Mouse (Mus musculus) forebrain, embryonic 15.5 days (tissue): ENCODE results near the gene Plekhh2. TPM values are rescaled to one million over a fixed set of nuclear protein-coding genes. Genes with fewer than 3 reads are reported as not detected.

Experiments
- ATAC-seq: fragments of 200-750 bp; cut with Nextera tagmentation; replicated peaks from 2 replicates; pipeline ENCODE4 v1.8.0; 2017; ENCODE audit warnings: mild to moderate bottlenecking, moderate TSS enrichment, moderate library complexity
- H3K27ac ChIP-seq: fragments of 300-500 bp; sonication (generic); replicated peaks from 2 replicates; pipeline ENCODE4 v1.5.1; 2015; ENCODE audit warnings: mild to moderate bottlenecking, inconsistent platforms
- H3K27me3 ChIP-seq: fragments of 300-500 bp; sonication (generic); 2 replicates; pipeline ENCODE4 v1.6.1; 2015; ENCODE audit warnings: inconsistent platforms
- H3K36me3 ChIP-seq: fragments of 300-500 bp; sonication (generic); 2 replicates; pipeline ENCODE4 v1.6.1; 2015; ENCODE audit warnings: mild to moderate bottlenecking, inconsistent platforms
- H3K4me1 ChIP-seq: fragments of 300-500 bp; sonication (generic); 2 replicates; pipeline ENCODE4 v1.6.1; 2015; ENCODE audit warnings: inconsistent platforms
- H3K4me2 ChIP-seq: fragments of 300-500 bp; sonication (generic); replicated peaks from 2 replicates; pipeline ENCODE4 v1.6.1; 2015; ENCODE audit warnings: mild to moderate bottlenecking, inconsistent platforms
- H3K4me3 ChIP-seq: fragments of 300-500 bp; sonication (generic); 2 replicates; pipeline ENCODE4 v1.5.1; 2015; ENCODE audit warnings: mild to moderate bottlenecking, inconsistent platforms
- H3K9ac ChIP-seq: fragments of 300-500 bp; sonication (generic); replicated peaks from 2 replicates; pipeline ENCODE4 v1.6.1; 2015; ENCODE audit warnings: mild to moderate bottlenecking, inconsistent platforms
- H3K9me3 ChIP-seq: fragments of 300-500 bp; sonication (generic); 2 replicates; pipeline ENCODE4 v1.6.1; 2016; ENCODE audit warnings: inconsistent platforms
- WGBS: fragments of 180-500 bp; shearing (Covaris S2); methylation state at CpG from one replicate; pipeline ENCODE4 v1.1.7; 2015; ENCODE audit warnings: mixed read lengths; 5-methylcytosine and 5-hydroxymethylcytosine counted together
- polyA plus RNA-seq: library from polyadenylated mRNA; unstranded; fragments of >200 nt; fragmentation: Nextera tagmentation; extraction: Ambion mirVana; gene quantifications from 2 replicates; pipeline ENCODE4 v1.2.1, GENCODE M21; 2015

The Plekhh2 gene
- polyA plus RNA-seq, 1 experiment from 2014 or later, result 0.88 TPM

- Histone ChIP-seq H3K4me2 (no peak overlapping the region), H3K9ac (no peak overlapping the region), H3K27me3 (no peaks in the 10 kb centered on the region), H3K4me1 (no peaks in the 10 kb centered on the region), H3K27ac (no peak overlapping the region), H3K4me3 (no peak overlapping the region), H3K9me3 (no peaks in the 10 kb centered on the region), H3K36me3 (no peaks in the 10 kb centered on the region)
- ATAC-seq, result no peak
- 94% methylated on average over 6 of the region's 6 CpGs for WGBS
These were observed 126.3 kb downstream of the Plekhh2 start for GRCm38 (mm10) chr17:84637971-84638370.

- Histone ChIP-seq H3K4me2 (no peak overlapping the region), H3K4me3 (no peak overlapping the region), H3K9ac (no peak overlapping the region), H3K27ac (no peak overlapping the region), H3K27me3 (no peaks in the 10 kb centered on the region), H3K36me3 (no peaks in the 10 kb centered on the region), H3K9me3 (no peaks in the 10 kb centered on the region), H3K4me1 (no peaks in the 10 kb centered on the region)
- ATAC-seq, result no peak
- WGBS, result 53% methylated on average over 10 of the region's 10 CpGs
These were observed 128.2 kb downstream of the Plekhh2 start for GRCm38 (mm10) chr17:84639796-84640378.

- H3K9ac ChIP-seq, result no peak overlapping the region
- H3K4me3 ChIP-seq, result no peak overlapping the region
- H3K4me2 ChIP-seq, result no peak overlapping the region
- H3K27ac ChIP-seq, result no peak overlapping the region
- H3K36me3 ChIP-seq, result no peaks in the 10 kb centered on the region
- no peaks in the 10 kb centered on the region for H3K9me3 ChIP-seq
- WGBS, result 28% methylated on average over 3 of the region's 3 CpGs
- ATAC-seq, result no peak
- H3K27me3 ChIP-seq, result no peaks in the 10 kb centered on the region
- H3K4me1 ChIP-seq, result no peaks in the 10 kb centered on the region
These were observed 130.2 kb downstream of the Plekhh2 start for GRCm38 (mm10) chr17:84641893-84642292.

- Histone ChIP-seq H3K36me3 (no peaks in the 10 kb centered on the region), H3K4me3 (no peak overlapping the region), H3K27me3 (no peaks in the 10 kb centered on the region), H3K27ac (no peak overlapping the region), H3K4me2 (no peak overlapping the region), H3K4me1 (no peaks in the 10 kb centered on the region), H3K9me3 (no peaks in the 10 kb centered on the region), H3K9ac (no peak overlapping the region)
- WGBS, result 91% methylated on average over 9 of the region's 9 CpGs
- ATAC-seq, result no peak
These were observed 130.6 kb downstream of the Plekhh2 start for GRCm38 (mm10) chr17:84642324-84642723.

GRCm38 (mm10) chr17:84644292-84645050 is 132.8 kb downstream of the Plekhh2 start:
- Histone ChIP-seq H3K4me1 (no peaks in the 10 kb centered on the region), H3K27ac (no peak overlapping the region), H3K27me3 (no peaks in the 10 kb centered on the region), H3K9ac (no peak overlapping the region), H3K4me2 (no peak overlapping the region), H3K36me3 (no peaks in the 10 kb centered on the region), H3K4me3 (no peak overlapping the region), H3K9me3 (no peaks in the 10 kb centered on the region)
- ATAC-seq, result no peak
- WGBS, result 64% methylated on average over 16 of the region's 16 CpGs

GRCm38 (mm10) chr17:84645119-84645518 is 133.4 kb downstream of the Plekhh2 start:
- Histone ChIP-seq H3K4me3 (no peak overlapping the region), H3K36me3 (no peaks in the 10 kb centered on the region), H3K9me3 (no peaks in the 10 kb centered on the region), H3K4me1 (no peaks in the 10 kb centered on the region), H3K27ac (no peak overlapping the region), H3K9ac (no peak overlapping the region), H3K4me2 (no peak overlapping the region), H3K27me3 (no peaks in the 10 kb centered on the region)
- ATAC-seq, result no peak
- 20% methylated on average over 9 of the region's 9 CpGs for WGBS

- no peak overlapping the region for H3K4me3 ChIP-seq
- no peaks in the 10 kb centered on the region for H3K27me3 ChIP-seq
- H3K36me3 ChIP-seq, result no peaks in the 10 kb centered on the region
- ATAC-seq, result no peak
- WGBS, result 20% methylated on average over 4 of the region's 7 CpGs
- H3K27ac ChIP-seq, result no peak overlapping the region
- no peaks in the 10 kb centered on the region for H3K9me3 ChIP-seq
- H3K9ac ChIP-seq, result no peak overlapping the region
- H3K4me1 ChIP-seq, result no peaks in the 10 kb centered on the region
- H3K4me2 ChIP-seq, result no peak overlapping the region
These were observed 134.2 kb downstream of the Plekhh2 start for GRCm38 (mm10) chr17:84645894-84646293.

GRCm38 (mm10) chr17:84646477-84646876 is 134.8 kb downstream of the Plekhh2 start:
- WGBS, result 60% methylated on average over 2 of the region's 2 CpGs
- no peaks in the 10 kb centered on the region for H3K36me3 ChIP-seq
- H3K9ac ChIP-seq, result no peak overlapping the region
- no peaks in the 10 kb centered on the region for H3K4me1 ChIP-seq
- no peak for ATAC-seq
- no peaks in the 10 kb centered on the region for H3K9me3 ChIP-seq
- no peaks in the 10 kb centered on the region for H3K27me3 ChIP-seq
- H3K4me3 ChIP-seq, result no peak overlapping the region
- no peak overlapping the region for H3K27ac ChIP-seq
- H3K4me2 ChIP-seq, result no peak overlapping the region

GRCm38 (mm10) chr17:84647630-84648029 is 135.9 kb downstream of the Plekhh2 start:
- Histone ChIP-seq H3K9ac (no peak overlapping the region), H3K27ac (no peak overlapping the region), H3K36me3 (no peaks in the 10 kb centered on the region), H3K4me2 (no peak overlapping the region), H3K27me3 (no peaks in the 10 kb centered on the region), H3K9me3 (no peaks in the 10 kb centered on the region), H3K4me3 (no peak overlapping the region), H3K4me1 (no peaks in the 10 kb centered on the region)
- no peak for ATAC-seq
- 91% methylated on average over 4 of the region's 4 CpGs for WGBS

GRCm38 (mm10) chr17:84650302-84651017 is 138.8 kb downstream of the Plekhh2 start:
- no peaks in the 10 kb centered on the region for H3K9me3 ChIP-seq
- ATAC-seq, result no peak
- no peaks in the 10 kb centered on the region for H3K36me3 ChIP-seq
- no peak overlapping the region for H3K4me3 ChIP-seq
- H3K4me2 ChIP-seq, result no peak overlapping the region
- H3K9ac ChIP-seq, result no peak overlapping the region
- no peak overlapping the region for H3K27ac ChIP-seq
- 92% methylated on average over 9 of the region's 9 CpGs for WGBS
- no peaks in the 10 kb centered on the region for H3K4me1 ChIP-seq
- no peaks in the 10 kb centered on the region for H3K27me3 ChIP-seq

- H3K27ac ChIP-seq, result no peak overlapping the region
- no peaks in the 10 kb centered on the region for H3K36me3 ChIP-seq
- no peak overlapping the region for H3K4me2 ChIP-seq
- H3K4me1 ChIP-seq, result peaks cover 3% of the 10 kb centered on the region; the same call in 1 of the 2 replicates
- H3K27me3 ChIP-seq, result no peaks in the 10 kb centered on the region
- no peak overlapping the region for H3K4me3 ChIP-seq
- ATAC-seq, result no peak
- 90% methylated on average over 9 of the region's 9 CpGs for WGBS
- H3K9me3 ChIP-seq, result no peaks in the 10 kb centered on the region
- no peak overlapping the region for H3K9ac ChIP-seq
These were observed 141.8 kb downstream of the Plekhh2 start for GRCm38 (mm10) chr17:84653544-84653943.

- ATAC-seq, result no peak
These were observed 144.5 kb downstream of the Plekhh2 start for GRCm38 (mm10) chr17:84656205-84656604.

More at GRCm38 (mm10) chr17:84656205-84656604, 144.5 kb downstream of the Plekhh2 start:
- Histone ChIP-seq H3K9me3 (no peaks in the 10 kb centered on the region), H3K4me1 (peaks cover 3% of the 10 kb centered on the region; the same call in 1 of the 2 replicates), H3K27me3 (no peaks in the 10 kb centered on the region), H3K27ac (peak overlapping the region; percentile 37), H3K36me3 (no peaks in the 10 kb centered on the region), H3K4me3 (no peak overlapping the region), H3K9ac (no peak overlapping the region), H3K4me2 (no peak overlapping the region)
- 81% methylated on average over 5 of the region's 5 CpGs for WGBS
